Mouse (Mus musculus) neural tube, embryonic 11.5 days (tissue): ENCODE data around the gene Adam22. TPM values are rescaled to one million over a fixed set of nuclear protein-coding genes. Genes with fewer than 3 reads are reported as not detected.

Source experiments
- ATAC-seq: fragments of 200-750 bp; cut with Nextera tagmentation; 2 replicates; pipeline ENCODE4 v1.8.0; 2017; ENCODE audit warnings: moderate number of reproducible peaks, mild to moderate bottlenecking, moderate TSS enrichment, moderate library complexity; ENCODE audit not compliant: insufficient read depth, low FRiP score, low TSS enrichment
- DNase-seq: peaks from one replicate; pipeline ENCODE4 v3.0.0-alpha.2; 2015; ENCODE audit warnings: low spot score
- H3K27ac ChIP-seq: fragments of 300-500 bp; sonication (generic); 2 replicates; pipeline ENCODE4 v1.5.1; 2014; ENCODE audit warnings: low read depth, mild to moderate bottlenecking, low read length
- H3K27me3 ChIP-seq: fragments of 300-500 bp; sonication (generic); 2 replicates; pipeline ENCODE4 v1.6.1; 2014; ENCODE audit warnings: mild to moderate bottlenecking, low read length, mixed read lengths; ENCODE audit not compliant: control insufficient read depth, insufficient read depth
- H3K36me3 ChIP-seq: fragments of 300-500 bp; sonication (generic); 2 replicates; pipeline ENCODE4 v1.6.1; 2014; ENCODE audit warnings: mild to moderate bottlenecking, low read length, moderate library complexity, mixed read lengths; ENCODE audit not compliant: control insufficient read depth, insufficient read depth
- H3K4me1 ChIP-seq: fragments of 300-500 bp; sonication (generic); 2 replicates; pipeline ENCODE4 v1.6.1; 2014; ENCODE audit warnings: low read length, mixed read lengths; ENCODE audit not compliant: control insufficient read depth, insufficient read depth
- H3K4me2 ChIP-seq: fragments of 300-500 bp; sonication (generic); 2 replicates; pipeline ENCODE4 v1.6.1; 2014; ENCODE audit warnings: low read depth, mild to moderate bottlenecking, moderate library complexity
- H3K4me3 ChIP-seq: fragments of 300-500 bp; sonication (generic); 2 replicates; pipeline ENCODE4 v1.5.1; 2014; ENCODE audit warnings: low read depth, low read length
- H3K9ac ChIP-seq: fragments of 300-500 bp; sonication (generic); 2 replicates; pipeline ENCODE4 v1.6.1; 2014; ENCODE audit warnings: mild to moderate bottlenecking, low read length
- H3K9me3 ChIP-seq: fragments of 300-500 bp; sonication (generic); 2 replicates; pipeline ENCODE4 v1.6.1; 2016; ENCODE audit warnings: low read length; ENCODE audit not compliant: control insufficient read depth
- WGBS: fragments of 180-500 bp; shearing (Covaris S2); extraction: QIAGEN DNeasy Blood & Tissue Kit; methylation state at CpG from one replicate; pipeline ENCODE4 v1.1.7; 2014; 5-methylcytosine and 5-hydroxymethylcytosine counted together
- polyA plus RNA-seq: library from polyadenylated mRNA; unstranded; fragments of >200 nt; fragmentation: Nextera tagmentation; extraction: Ambion mirVana; gene quantifications from 2 replicates; pipeline ENCODE4 v1.2.1, GENCODE M21; 2014

Adam22 gene
- polyA plus RNA-seq, 1 experiment from 2014 or later, result 15.9 TPM

GRCm38 (mm10) chr5:8111691-8112090 lies 256.3 kb downstream of the Adam22 start:
- 88% methylated on average over 3 of the region's 3 CpGs for WGBS
- Histone ChIP-seq H3K4me3 (no peak overlapping the region), H3K36me3 (no peaks in the 10 kb centered on the region), H3K27ac (no peak overlapping the region), H3K9me3 (no peaks in the 10 kb centered on the region; the same call in 1 of the 2 replicates), H3K27me3 (no peaks in the 10 kb centered on the region), H3K9ac (no peak overlapping the region), H3K4me2 (no peak overlapping the region), H3K4me1 (no peaks in the 10 kb centered on the region)
- no peak for DNase-seq
- ATAC-seq, result no peak

- ATAC-seq (no peak), DNase-seq (no peak)
- H3K27me3 ChIP-seq, result no peaks in the 10 kb centered on the region
- 94% methylated on average over 1 of the region's 1 CpGs for WGBS
- H3K9ac ChIP-seq, result no peak overlapping the region
- no peaks in the 10 kb centered on the region for H3K9me3 ChIP-seq
- no peak overlapping the region for H3K27ac ChIP-seq
- no peaks in the 10 kb centered on the region for H3K4me1 ChIP-seq
- H3K4me3 ChIP-seq, result no peak overlapping the region
- no peak overlapping the region for H3K4me2 ChIP-seq
- no peaks in the 10 kb centered on the region for H3K36me3 ChIP-seq
These were observed 272.3 kb downstream of the Adam22 start for GRCm38 (mm10) chr5:8095689-8096088.

GRCm38 (mm10) chr5:8094921-8095320 lies 273.0 kb downstream of the Adam22 start:
- H3K27me3 ChIP-seq, result no peaks in the 10 kb centered on the region
- DNase-seq (no peak), ATAC-seq (no peak)
- H3K27ac ChIP-seq, result no peak overlapping the region
- no peak overlapping the region for H3K4me2 ChIP-seq
- H3K4me3 ChIP-seq, result no peak overlapping the region
- 73% methylated on average over 5 of the region's 5 CpGs for WGBS
- H3K9ac ChIP-seq, result no peak overlapping the region
- H3K4me1 ChIP-seq, result no peaks in the 10 kb centered on the region
- H3K9me3 ChIP-seq, result no peaks in the 10 kb centered on the region
- H3K36me3 ChIP-seq, result no peaks in the 10 kb centered on the region

GRCm38 (mm10) chr5:8088147-8088546 lies 279.8 kb downstream of the Adam22 start:
- Histone ChIP-seq H3K9ac (no peak overlapping the region), H3K4me3 (no peak overlapping the region), H3K27me3 (no peaks in the 10 kb centered on the region), H3K27ac (no peak overlapping the region), H3K9me3 (no peaks in the 10 kb centered on the region), H3K36me3 (no peaks in the 10 kb centered on the region), H3K4me2 (no peak overlapping the region), H3K4me1 (no peaks in the 10 kb centered on the region)
- ATAC-seq, result no peak
- WGBS, result 86% methylated on average over 3 of the region's 3 CpGs
- DNase-seq, result no peak

- ATAC-seq (no peak), DNase-seq (no peak)
- Histone ChIP-seq H3K9ac (no peak overlapping the region), H3K4me2 (no peak overlapping the region), H3K36me3 (no peaks in the 10 kb centered on the region), H3K9me3 (no peaks in the 10 kb centered on the region), H3K27ac (no peak overlapping the region), H3K4me1 (no peaks in the 10 kb centered on the region), H3K27me3 (no peaks in the 10 kb centered on the region), H3K4me3 (no peak overlapping the region)
- WGBS, result 94% methylated on average over 3 of the region's 3 CpGs
These were observed 282.3 kb downstream of the Adam22 start for GRCm38 (mm10) chr5:8085661-8086060.

- Histone ChIP-seq H3K27me3 (no peaks in the 10 kb centered on the region), H3K9me3 (no peaks in the 10 kb centered on the region), H3K4me1 (no peaks in the 10 kb centered on the region), H3K4me3 (no peak overlapping the region), H3K9ac (no peak overlapping the region), H3K36me3 (no peaks in the 10 kb centered on the region), H3K4me2 (no peak overlapping the region), H3K27ac (no peak overlapping the region)
- WGBS, result 76% methylated on average over 20 of the region's 20 CpGs
- DNase-seq (no peak), ATAC-seq (no peak)
These were observed 285.0 kb downstream of the Adam22 start for GRCm38 (mm10) chr5:8082800-8083509.

DNA sequence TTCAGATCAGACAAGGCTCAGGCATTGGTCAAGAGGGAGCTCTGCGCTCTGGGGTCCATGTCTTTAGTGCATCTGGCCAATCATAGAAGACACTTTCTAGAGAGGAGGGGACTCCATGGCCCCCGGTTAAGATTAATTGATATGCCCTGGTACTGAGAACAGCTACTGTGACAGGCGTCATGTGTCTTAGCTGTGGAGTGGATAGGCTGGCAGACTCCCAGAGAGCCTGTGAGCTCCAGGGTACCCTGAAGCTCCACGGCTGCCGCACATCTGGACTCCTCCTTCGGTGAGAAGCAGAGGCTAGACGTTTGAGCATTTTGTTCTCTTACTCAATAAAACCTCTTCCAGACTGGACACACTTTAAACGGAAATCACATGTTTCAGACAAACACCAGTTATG lies 290.5 kb downstream of the Adam22 start:
- H3K4me1 ChIP-seq, result no peaks in the 10 kb centered on the region
- H3K4me3 ChIP-seq, result no peak overlapping the region
- no peaks in the 10 kb centered on the region for H3K27me3 ChIP-seq
- no peaks in the 10 kb centered on the region for H3K9me3 ChIP-seq
- DNase-seq, result no peak
- H3K36me3 ChIP-seq, result no peaks in the 10 kb centered on the region
- ATAC-seq, result no peak
- 85% methylated on average over 8 of the region's 8 CpGs for WGBS
- no peak overlapping the region for H3K4me2 ChIP-seq
- H3K9ac ChIP-seq, result no peak overlapping the region
- H3K27ac ChIP-seq, result no peak overlapping the region

- H3K4me1 ChIP-seq, result no peaks in the 10 kb centered on the region
- H3K36me3 ChIP-seq, result no peaks in the 10 kb centered on the region
- no peaks in the 10 kb centered on the region for H3K9me3 ChIP-seq
- DNase-seq (no peak), ATAC-seq (no peak)
- no peak overlapping the region for H3K4me2 ChIP-seq
- no peak overlapping the region for H3K27ac ChIP-seq
- 88% methylated on average over 9 of the region's 9 CpGs for WGBS
- no peaks in the 10 kb centered on the region for H3K27me3 ChIP-seq
- H3K4me3 ChIP-seq, result no peak overlapping the region
- H3K9ac ChIP-seq, result no peak overlapping the region
These were observed 293.9 kb downstream of the Adam22 start for GRCm38 (mm10) chr5:8073901-8074561.

GRCm38 (mm10) chr5:8073406-8073805 lies 294.6 kb downstream of the Adam22 start:
- H3K9ac ChIP-seq, result no peak overlapping the region
- ATAC-seq (no peak), DNase-seq (no peak)
- no peaks in the 10 kb centered on the region for H3K36me3 ChIP-seq
- WGBS, result 95% methylated on average over 9 of the region's 9 CpGs
- no peaks in the 10 kb centered on the region for H3K4me1 ChIP-seq
- no peak overlapping the region for H3K4me3 ChIP-seq
- no peak overlapping the region for H3K4me2 ChIP-seq
- H3K27me3 ChIP-seq, result no peaks in the 10 kb centered on the region
- no peak overlapping the region for H3K27ac ChIP-seq
- H3K9me3 ChIP-seq, result no peaks in the 10 kb centered on the region
